Mouse (Mus musculus): ENCODE data around the gene Castor2.

DNA sequence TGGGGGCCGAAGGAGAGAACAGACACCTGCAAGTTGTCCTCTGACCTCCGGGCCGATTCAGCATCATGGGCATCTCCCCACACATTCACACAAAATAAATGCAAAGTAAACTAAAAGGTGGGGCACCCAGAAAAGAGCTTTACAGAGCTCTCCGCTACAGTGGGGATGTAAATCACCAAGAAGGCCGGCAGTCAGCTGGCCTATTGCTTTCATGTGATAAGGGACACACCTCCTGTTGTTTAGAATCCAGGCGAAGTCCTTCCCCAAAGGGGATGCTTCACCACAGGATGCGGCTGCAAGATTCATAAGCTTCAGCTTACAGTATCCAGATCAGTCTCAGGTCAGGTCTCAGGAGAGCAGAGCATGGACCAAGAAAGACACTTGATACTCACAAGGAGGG, 79.0 kb downstream of the Castor2 start:
- no peak for TF ChIP-seq MAFK (IDR thresholded peaks at IDR 0.05; ENCODE audit: borderline replicate concordance, low read depth, low read length)
- no peak for TF ChIP-seq CTCF (IDR thresholded peaks at IDR 0.05 in 2 of 3, conservative IDR thresholded peaks at IDR 0.05 in 1 of 3; ENCODE audit: control insufficient read depth in 1 of 3, insufficient read depth in 1 of 3, low read depth in 2 of 3, low read length in 3 of 3, poor library complexity in 1 of 3, severe bottlenecking in 1 of 3)
- no peak for TF ChIP-seq EP300 (IDR thresholded peaks at IDR 0.05; ENCODE audit: low read depth in 1 of 2, low read length in 2 of 2)
- TF ChIP-seq CHD1 (IDR thresholded peaks at IDR 0.05; ENCODE audit: low read depth, low read length): no peak
- TF ChIP-seq POLR2A (IDR thresholded peaks at IDR 0.05; ENCODE audit: control insufficient read depth in 1 of 2, insufficient read depth in 1 of 2, low read depth in 1 of 2, low read length in 2 of 2, poor library complexity in 1 of 2): no peak
- TF ChIP-seq CHD2 (IDR thresholded peaks at IDR 0.05; ENCODE audit: low read length): no peak
- no peak for TF ChIP-seq SIN3A (IDR thresholded peaks at IDR 0.05; ENCODE audit: low read length)
- no peak for TF ChIP-seq GATA1 (IDR thresholded peaks at IDR 0.05; ENCODE audit: low read depth, low read length)
- no peak for TF ChIP-seq TCF12 (IDR thresholded peaks at IDR 0.05; ENCODE audit: low read depth, low read length)
- TF ChIP-seq MAX (IDR thresholded peaks at IDR 0.05; ENCODE audit: low read length): no peak
- no peak for TF ChIP-seq RCOR1 (IDR thresholded peaks at IDR 0.05; ENCODE audit: low read depth, low read length)
